Mouse (Mus musculus) hindbrain, embryonic 16.5 days (tissue): Measurements from ENCODE around the gene Smim20. TPM values are rescaled to one million over a fixed set of nuclear protein-coding genes. Genes with fewer than 3 reads are reported as not detected.

Experiments used
- ATAC-seq: fragments of 200-750 bp; cut with Nextera tagmentation; 2 replicates; pipeline ENCODE4 v1.8.0; 2017; ENCODE audit warnings: moderate TSS enrichment, moderate library complexity
- H3K27ac ChIP-seq: fragments of 300-500 bp; sonication (generic); 2 replicates; pipeline ENCODE4 v1.5.1; 2014; ENCODE audit warnings: low read depth, mild to moderate bottlenecking, control low read depth, low read length, moderate library complexity
- H3K27me3 ChIP-seq: fragments of 300-500 bp; sonication (generic); replicated peaks from 2 replicates; pipeline ENCODE4 v1.6.1; 2014; ENCODE audit warnings: low read length; ENCODE audit not compliant: control insufficient read depth, insufficient read depth
- H3K36me3 ChIP-seq: fragments of 300-500 bp; sonication (generic); 2 replicates; pipeline ENCODE4 v1.6.1; 2014; ENCODE audit warnings: mild to moderate bottlenecking, low read length, moderate library complexity, mixed read lengths; ENCODE audit not compliant: control insufficient read depth, insufficient read depth
- H3K4me1 ChIP-seq: fragments of 300-500 bp; sonication (generic); 2 replicates; pipeline ENCODE4 v1.6.1; 2014; ENCODE audit warnings: low read depth, low read length; ENCODE audit not compliant: control insufficient read depth, insufficient read depth
- H3K4me2 ChIP-seq: fragments of 300-500 bp; sonication (generic); 2 replicates; pipeline ENCODE4 v1.6.1; 2014; ENCODE audit warnings: mild to moderate bottlenecking, low read length, control low read depth, moderate library complexity
- H3K4me3 ChIP-seq: fragments of 300-500 bp; sonication (generic); 2 replicates; pipeline ENCODE4 v1.5.1; 2014; ENCODE audit warnings: mild to moderate bottlenecking, low read length, control low read depth, moderate library complexity
- H3K9ac ChIP-seq: fragments of 300-500 bp; sonication (generic); 2 replicates; pipeline ENCODE4 v1.6.1; 2014; ENCODE audit warnings: low read depth, mild to moderate bottlenecking, control low read depth, low read length, moderate library complexity
- H3K9me3 ChIP-seq: fragments of 300-500 bp; sonication (generic); 2 replicates; pipeline ENCODE4 v1.6.1; 2014; ENCODE audit warnings: mild to moderate bottlenecking, low read length, moderate library complexity; ENCODE audit not compliant: control insufficient read depth
- WGBS: fragments of 180-500 bp; shearing (Covaris S2); extraction: QIAGEN DNeasy Blood & Tissue Kit; methylation state at CpG from one replicate; pipeline ENCODE4 v1.1.7; 2014; 5-methylcytosine and 5-hydroxymethylcytosine counted together
- polyA plus RNA-seq: library from polyadenylated mRNA; unstranded; fragments of >200 nt; fragmentation: Nextera tagmentation; extraction: Ambion mirVana; gene quantifications from 2 replicates; pipeline ENCODE4 v1.2.1, GENCODE M21; 2015

Gene Smim20
- polyA plus RNA-seq, 1 experiment from 2014 or later, result 80.1 TPM

- Histone ChIP-seq H3K27ac (no peak overlapping the region), H3K27me3 (no peaks in the 10 kb centered on the region; the same call in 1 of the 2 replicates), H3K9me3 (no peaks in the 10 kb centered on the region), H3K36me3 (no peaks in the 10 kb centered on the region), H3K9ac (no peak overlapping the region), H3K4me2 (peak overlapping the region; percentile 24; the same call in 1 of the 2 replicates), H3K4me1 (peaks cover 3% of the 10 kb centered on the region), H3K4me3 (no peak overlapping the region)
- whole genome bisulfite sequencing, result 2% methylated on average over 8 of the region's 8 CpGs
- peak; percentile 85 for ATAC-seq
These were observed 59.1 kb downstream of the Smim20 start for GRCm38 (mm10) chr5:53326023-53326422.

- no peaks in the 10 kb centered on the region; the same call in 1 of the 2 replicates for H3K27me3 ChIP-seq
- no peak; the same call in 1 of the 2 replicates for ATAC-seq
- H3K27ac ChIP-seq, result no peak overlapping the region
- H3K9me3 ChIP-seq, result no peaks in the 10 kb centered on the region
- H3K9ac ChIP-seq, result no peak overlapping the region
- no peaks in the 10 kb centered on the region for H3K36me3 ChIP-seq
- no peak overlapping the region for H3K4me3 ChIP-seq
- H3K4me2 ChIP-seq, result no peak overlapping the region; the same call in 1 of the 2 replicates
- 58% methylated on average over 5 of the region's 5 CpGs for WGBS
- H3K4me1 ChIP-seq, result peaks cover 3% of the 10 kb centered on the region
These were observed 59.6 kb downstream of the Smim20 start for GRCm38 (mm10) chr5:53326491-53326890.

Other genes starting within 250 kb of the Smim20 start
- 0.06 and 0.37 TPM in 2 replicates for gene Slc34a2, start 229.0 kb upstream of the Smim20 start, polyA plus RNA-seq
- gene Sel1l3, start 53.2 kb upstream of the Smim20 start, polyA plus RNA-seq, result 5.6 and 6.2 TPM in 2 replicates
- 19.8 and 29.2 TPM in 2 replicates for gene Rbpj, start 199.1 kb downstream of the Smim20 start, polyA plus RNA-seq